Mouse (Mus musculus) myocyte (in vitro differentiated cells): ENCODE results near the gene Spsb2. TPM values are rescaled to one million over a fixed set of nuclear protein-coding genes. Genes with fewer than 3 reads are reported as not detected.

ENCODE experiments used
- H3K27me3 ChIP-seq: one replicate; pipeline ENCODE4 v1.6.1; 2011; ENCODE audit not compliant: control insufficient read depth, insufficient read depth, insufficient read length
- H3K36me3 ChIP-seq: one replicate; pipeline ENCODE4 v1.6.1; 2011; ENCODE audit not compliant: control insufficient read depth, insufficient read depth
- H3K4me2 ChIP-seq: one replicate; pipeline ENCODE4 v1.6.1; 2011; ENCODE audit warnings: low read depth, control low read depth
- H3K4me3 ChIP-seq: one replicate; pipeline ENCODE4 v1.5.1; 2011; ENCODE audit warnings: mild to moderate bottlenecking, control low read depth, moderate library complexity
- H3K79me2 ChIP-seq: one replicate; pipeline ENCODE4 v1.6.1; 2011; ENCODE audit not compliant: control insufficient read depth, insufficient read depth
- H3ac ChIP-seq: one replicate; pipeline ENCODE4 v1.6.1; 2011; ENCODE audit not compliant: control insufficient read depth, insufficient read length
- CEBPB ChIP-seq: IDR thresholded peaks from 2 replicates; pipeline ENCODE4 v1.6.1; 2011; ENCODE audit warnings: mild to moderate bottlenecking, moderate library complexity; ENCODE audit not compliant: poor library complexity, insufficient read depth, severe bottlenecking
- E2F4 ChIP-seq: IDR thresholded peaks from one replicate; pipeline ENCODE4 v1.6.1; 2011; ENCODE audit warnings: mild to moderate bottlenecking, control low read depth, moderate library complexity; ENCODE audit not compliant: insufficient read depth
- MAX ChIP-seq: IDR thresholded peaks from one replicate; pipeline ENCODE4 v1.6.1; 2011; ENCODE audit warnings: low read depth, mild to moderate bottlenecking, control low read depth
- MYOD1 ChIP-seq, 3 experiments: IDR thresholded peaks; one replicate each; pipeline ENCODE4 v1.6.1; 2011; ENCODE audit warnings: control low read depth in 2 of 3, low read depth in 2 of 3, mild to moderate bottlenecking in 2 of 3, moderate library complexity in 1 of 3; ENCODE audit not compliant: insufficient read length in 2 of 3, control insufficient read depth in 1 of 3
- MYOG ChIP-seq, 3 experiments: IDR thresholded peaks; one replicate each; pipeline ENCODE4 v1.6.1; 2011; ENCODE audit warnings: control low read depth in 2 of 3, low read depth in 2 of 3, mild to moderate bottlenecking in 2 of 3; ENCODE audit not compliant: insufficient read length in 2 of 3, control insufficient read depth in 1 of 3, insufficient read depth in 1 of 3
- POLR2A ChIP-seq: IDR thresholded peaks from one replicate; pipeline ENCODE4 v1.6.1; 2011; ENCODE audit warnings: low read depth, mild to moderate bottlenecking, control low read depth, moderate library complexity; ENCODE audit not compliant: insufficient read length
- POLR2AphosphoS2 ChIP-seq: IDR thresholded peaks from one replicate; pipeline ENCODE4 v1.6.1; 2011; ENCODE audit warnings: low read depth, control low read depth; ENCODE audit not compliant: insufficient read length
- REST ChIP-seq: IDR thresholded peaks from one replicate; pipeline ENCODE4 v1.6.1; 2011; ENCODE audit warnings: mild to moderate bottlenecking, control low read depth, moderate library complexity; ENCODE audit not compliant: insufficient read depth, insufficient read length
- SRF ChIP-seq: IDR thresholded peaks from one replicate; pipeline ENCODE4 v1.6.1; 2011; ENCODE audit warnings: low read depth; ENCODE audit not compliant: control insufficient read depth, insufficient read length
- TCF12 ChIP-seq: IDR thresholded peaks from one replicate; pipeline ENCODE4 v1.6.1; 2011; ENCODE audit warnings: mild to moderate bottlenecking, control low read depth; ENCODE audit not compliant: poor library complexity, insufficient read depth, severe bottlenecking
- TCF3 ChIP-seq: IDR thresholded peaks from one replicate; pipeline ENCODE4 v1.6.1; 2011; ENCODE audit warnings: low read depth, control low read depth; ENCODE audit not compliant: insufficient read length
- USF1 ChIP-seq: IDR thresholded peaks from one replicate; pipeline ENCODE4 v1.6.1; 2011; ENCODE audit warnings: low read depth, mild to moderate bottlenecking, control low read depth, moderate library complexity
- polyA plus RNA-seq: library from polyadenylated mRNA; unstranded; fragments of >200 nt; fragmentation: generic; extraction: Trizol; gene quantifications from one replicate; pipeline ENCODE4 v1.2.1, GENCODE M21; 2012; ENCODE audit warnings: missing spikeins

Gene Spsb2
- polyA plus RNA-seq, 1 experiment = 41.2 TPM

DNA sequence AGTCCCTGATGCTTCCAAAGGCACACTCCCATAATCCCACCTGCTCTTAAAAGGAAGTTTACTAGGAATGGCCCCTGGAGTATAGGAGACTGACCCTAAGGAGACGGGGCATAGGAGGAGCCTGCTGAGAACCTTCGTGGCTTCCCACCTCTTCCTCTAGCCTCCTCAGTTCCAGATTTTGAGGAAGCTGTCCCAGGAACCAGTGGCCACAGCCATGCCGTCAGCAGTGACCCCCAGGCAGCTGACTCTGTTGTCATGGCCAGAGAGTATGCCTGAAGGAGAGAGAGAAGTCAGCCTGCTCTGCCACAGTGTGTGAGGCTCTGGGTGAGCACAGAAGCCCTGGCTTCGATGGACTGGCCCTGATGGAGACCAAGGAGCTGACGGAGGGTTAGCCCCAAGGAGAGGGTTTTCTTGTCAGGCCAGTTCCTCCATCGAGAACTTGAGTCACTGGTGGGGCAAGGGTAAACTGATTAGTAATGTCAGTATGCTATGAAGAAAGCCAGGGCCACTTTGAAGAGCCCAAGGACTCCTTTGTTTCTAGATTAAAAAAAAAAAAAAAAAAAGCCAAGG, 26.1 kb downstream of the Spsb2 start:
- TF ChIP-seq USF1 (no peak), CEBPB (no peak), REST (no peak), MAX (no peak), TCF3 (no peak), POLR2AphosphoS2 (no peak), SRF (no peak), MYOG (IDR thresholded peaks at IDR 0.05; ENCODE audit: control insufficient read depth in 1 of 3, insufficient read depth in 1 of 3, insufficient read length in 2 of 3, low read depth in 2 of 3) (no peak), E2F4 (no peak), POLR2A (no peak), TCF12 (no peak), MYOD1 (IDR thresholded peaks at IDR 0.05; ENCODE audit: control insufficient read depth in 1 of 3, insufficient read length in 2 of 3, low read depth in 2 of 3) (no peak)
- Histone ChIP-seq H3K79me2 (peaks cover 11% of the 10 kb centered on the region), H3K4me3 (no peak overlapping the region), H3K4me2 (no peak overlapping the region), H3K36me3 (no peaks in the 10 kb centered on the region), H3ac (no peak overlapping the region), H3K27me3 (peaks cover 5% of the 10 kb centered on the region)

- Histone ChIP-seq H3K4me3 (no peak overlapping the region), H3K79me2 (peaks cover 6% of the 10 kb centered on the region), H3K27me3 (peaks cover 5% of the 10 kb centered on the region), H3K36me3 (no peaks in the 10 kb centered on the region), H3K4me2 (no peak overlapping the region), H3ac (no peak overlapping the region)
- TF ChIP-seq TCF12 (no peak), POLR2A (no peak), CEBPB (no peak), E2F4 (no peak), MYOG (IDR thresholded peaks at IDR 0.05; ENCODE audit: control insufficient read depth in 1 of 3, insufficient read depth in 1 of 3, insufficient read length in 2 of 3, low read depth in 2 of 3) (no peak), REST (no peak), POLR2AphosphoS2 (no peak), MAX (no peak), TCF3 (no peak)
Measured at GRCm38 (mm10) chr6:124835531-124835930, 27.1 kb downstream of the Spsb2 start.

- no peak overlapping the region for H3K4me2 ChIP-seq
- H3K27me3 ChIP-seq = peaks cover 5% of the 10 kb centered on the region
- no peaks in the 10 kb centered on the region for H3K79me2 ChIP-seq
- H3K4me3 ChIP-seq = no peak overlapping the region
- TF ChIP-seq TCF3 = no peak
- TF ChIP-seq POLR2AphosphoS2 = no peak
- TF ChIP-seq SRF = no peak
- TF ChIP-seq POLR2A = no peak
- no peak for TF ChIP-seq MYOG (IDR thresholded peaks at IDR 0.05; ENCODE audit: control insufficient read depth in 1 of 3, insufficient read depth in 1 of 3, insufficient read length in 2 of 3, low read depth in 2 of 3)
- no peak for TF ChIP-seq E2F4
- TF ChIP-seq MYOD1 (IDR thresholded peaks at IDR 0.05; ENCODE audit: control insufficient read depth in 1 of 3, insufficient read length in 2 of 3, low read depth in 2 of 3) = no peak
- TF ChIP-seq USF1 = no peak
- TF ChIP-seq CEBPB = no peak
- no peak for TF ChIP-seq TCF12
- no peaks in the 10 kb centered on the region for H3K36me3 ChIP-seq
- H3ac ChIP-seq = no peak overlapping the region
Measured at GRCm38 (mm10) chr6:124836411-124836810, 27.9 kb downstream of the Spsb2 start.

DNA sequence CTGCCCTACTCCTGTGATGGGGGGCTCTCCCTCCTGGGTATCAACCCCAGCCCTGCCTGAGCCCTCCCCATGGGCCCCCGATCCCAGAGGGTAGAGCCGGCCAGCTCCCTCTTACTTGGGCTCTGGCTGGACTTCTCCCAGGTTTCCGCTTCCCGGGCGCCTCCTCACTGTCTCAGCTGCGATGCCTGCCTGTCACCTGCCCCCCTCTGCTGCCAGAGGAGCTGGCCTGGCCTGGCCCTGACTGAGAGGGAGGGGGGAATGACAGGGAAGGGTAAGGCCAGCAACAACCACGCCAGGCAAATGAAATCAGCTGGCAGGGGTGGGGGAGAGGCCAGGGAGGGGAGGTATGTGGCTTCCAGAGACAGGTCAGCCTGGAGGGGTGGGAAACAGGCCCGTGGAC, 31.3 kb downstream of the Spsb2 start:
- Histone ChIP-seq H3ac (no peak overlapping the region), H3K79me2 (no peaks in the 10 kb centered on the region), H3K36me3 (no peaks in the 10 kb centered on the region), H3K4me3 (no peak overlapping the region), H3K27me3 (peaks cover 5% of the 10 kb centered on the region), H3K4me2 (no peak overlapping the region)
- TF ChIP-seq USF1 (no peak), MYOG (IDR thresholded peaks at IDR 0.05; ENCODE audit: control insufficient read depth in 1 of 3, insufficient read depth in 1 of 3, insufficient read length in 2 of 3, low read depth in 2 of 3) (no peak), POLR2A (no peak), TCF12 (no peak), REST (no peak), E2F4 (no peak), MAX (no peak), TCF3 (no peak), POLR2AphosphoS2 (no peak), CEBPB (no peak), MYOD1 (IDR thresholded peaks at IDR 0.05; ENCODE audit: control insufficient read depth in 1 of 3, insufficient read length in 2 of 3, low read depth in 2 of 3) (no peak), SRF (no peak)
